Mouse (Mus musculus) granulocyte monocyte progenitor cell, adult 5-6 weeks (primary cell): ENCODE data around the gene Rasgrp1. TPM values are rescaled to one million over a fixed set of nuclear protein-coding genes. Genes with fewer than 3 reads are reported as not detected.

Experiments
- ATAC-seq: replicated peaks from 2 replicates; pipeline ENCODE4 v1.8.0; 2016; ENCODE audit warnings: mild to moderate bottlenecking, moderate TSS enrichment, inconsistent platforms; ENCODE audit not compliant: poor library complexity, severe bottlenecking
- total RNA-seq, 2 experiments: library from RNA; stranded (forward) in 1 of 2; stranded (reverse) in 1 of 2; fragments of 200-712, 200-1000 nt in 1 of 2; fragments of >200 nt in 1 of 2; fragmentation: Nextera tagmentation in 1 of 2; gene quantifications; 2 replicates each; pipeline ENCODE4 v1.2.3; 2014 to 2017

Gene Rasgrp1
- total RNA-seq (2014; fragmentation: Nextera tagmentation) (not detected in 2 replicates), total RNA-seq (2017) (0.10 TPM in 1 of 2 replicates, not detected in the other)

DNA sequence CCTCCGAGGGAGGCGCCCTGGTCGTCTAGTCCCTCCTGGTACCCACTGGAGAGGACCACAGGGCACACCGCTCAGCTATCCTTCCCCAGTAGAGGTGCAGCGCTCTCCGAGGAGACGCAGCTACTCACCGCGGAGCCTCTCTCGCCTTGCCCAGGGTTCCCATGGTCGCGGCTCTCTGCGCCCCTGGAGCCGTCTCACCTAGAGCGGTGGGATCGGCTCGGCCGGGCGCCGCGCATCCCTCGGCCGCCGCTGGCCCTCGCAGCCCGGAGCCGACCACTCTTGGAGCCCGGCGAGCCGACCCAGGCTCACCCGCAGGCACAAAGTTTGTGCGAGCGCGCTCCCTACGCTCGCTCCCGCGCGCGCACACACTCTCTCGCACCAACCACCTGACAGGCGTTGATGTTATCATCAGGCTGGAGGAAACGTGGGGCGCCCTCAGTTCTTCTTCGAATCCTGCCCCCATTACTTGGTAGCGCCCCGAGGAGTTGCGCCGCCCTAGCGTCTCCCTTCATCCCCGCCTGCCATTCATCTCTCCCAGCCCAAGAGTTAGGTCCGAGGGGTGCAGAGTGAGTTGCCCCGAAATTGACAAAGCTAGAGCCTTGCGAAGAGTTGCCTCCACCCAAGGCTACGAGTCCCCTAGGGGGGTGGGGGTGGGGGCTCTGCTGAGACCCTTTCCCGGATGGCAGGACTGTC, at the start of gene Rasgrp1:
Gene Rasgrp1, minus strand, starts transcription at position 455 of the 693 bp plus-strand sequence.
- peak; percentile 52 for ATAC-seq

DNA sequence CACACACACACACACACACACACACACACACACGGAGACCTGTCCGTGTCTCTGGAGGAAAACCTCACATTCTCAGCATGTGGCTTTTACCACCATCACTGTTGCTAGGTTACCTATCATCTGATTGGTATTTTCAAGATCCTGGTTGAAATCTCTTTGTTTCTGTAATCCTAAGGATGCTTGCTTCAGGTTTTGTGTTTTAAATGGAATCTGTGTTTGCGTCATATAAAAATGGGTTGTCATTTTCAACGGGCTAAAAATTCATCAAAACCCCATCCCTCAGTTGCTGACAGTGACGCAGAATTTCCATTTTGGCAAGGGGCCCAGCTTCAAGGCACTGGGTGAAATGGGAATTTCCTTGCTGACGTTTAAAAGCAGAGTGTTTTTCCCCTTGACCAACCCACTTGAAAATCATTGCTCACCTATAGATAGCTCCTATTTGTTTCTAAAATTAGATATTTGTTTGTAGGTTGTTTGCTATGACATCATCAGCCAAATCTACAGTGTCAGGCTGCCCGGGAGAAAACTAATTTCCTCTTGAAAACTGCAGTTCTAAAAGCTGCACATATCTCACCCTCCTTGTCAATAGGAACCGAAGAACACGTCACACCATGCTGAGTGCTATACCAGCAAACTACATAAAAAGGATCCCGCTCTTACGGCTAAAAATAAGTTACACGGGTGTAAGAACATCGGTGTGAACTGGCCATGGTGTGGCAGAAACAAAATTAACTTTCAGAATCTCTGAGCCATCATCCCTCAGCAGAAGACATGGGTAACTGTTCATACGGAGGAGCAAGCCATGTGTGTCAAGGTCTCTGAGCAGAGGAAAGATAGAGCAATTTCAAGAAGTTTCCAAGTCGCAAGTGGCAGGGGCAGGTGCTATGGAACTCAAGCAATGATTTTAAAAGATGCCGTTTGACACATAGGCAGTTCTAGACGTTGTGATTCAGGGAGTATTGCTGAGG, 47.4 kb upstream of the Rasgrp1 start:
- ATAC-seq, result no peak

- no peak for ATAC-seq
Measured at GRCm38 (mm10) chr2:117389460-117389859, 46.7 kb upstream of the Rasgrp1 start.

- no peak for ATAC-seq
Measured at GRCm38 (mm10) chr2:117388121-117388520, 45.3 kb upstream of the Rasgrp1 start.

DNA sequence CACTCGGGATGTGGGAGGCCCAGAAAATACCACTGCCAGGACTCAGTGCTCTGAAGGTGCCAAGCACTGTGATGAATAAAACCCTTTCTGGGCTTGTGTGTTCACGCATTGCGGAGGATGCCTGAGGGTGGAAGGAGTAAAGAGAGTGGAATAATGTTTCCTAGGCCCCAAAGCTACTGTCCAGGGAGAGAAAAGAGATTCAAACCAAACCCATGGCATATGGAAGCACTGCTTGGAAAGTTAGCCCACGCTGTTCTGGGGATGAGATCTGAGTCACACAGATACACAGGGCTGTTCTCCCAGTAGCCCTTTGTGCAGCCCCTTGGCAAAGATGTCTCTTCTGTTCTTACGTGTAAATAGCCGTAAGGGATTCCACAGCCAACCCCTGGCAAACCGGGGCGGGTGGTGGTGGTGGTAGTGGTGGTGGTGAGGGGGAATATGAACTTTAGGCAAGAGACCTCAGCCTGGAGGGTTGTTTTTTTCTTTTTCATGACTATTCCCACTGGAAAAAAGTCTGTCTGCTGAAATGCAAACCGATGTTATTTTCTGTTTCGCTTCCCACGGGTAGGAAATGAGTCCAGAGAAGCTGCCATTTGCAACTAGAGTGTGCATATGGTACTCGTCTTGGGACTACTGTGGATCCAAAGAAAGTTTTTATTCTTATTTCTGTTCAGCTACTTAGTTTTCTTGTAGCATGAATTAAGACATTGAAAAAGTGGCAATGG, 44.3 kb upstream of the Rasgrp1 start:
- no peak for ATAC-seq

DNA sequence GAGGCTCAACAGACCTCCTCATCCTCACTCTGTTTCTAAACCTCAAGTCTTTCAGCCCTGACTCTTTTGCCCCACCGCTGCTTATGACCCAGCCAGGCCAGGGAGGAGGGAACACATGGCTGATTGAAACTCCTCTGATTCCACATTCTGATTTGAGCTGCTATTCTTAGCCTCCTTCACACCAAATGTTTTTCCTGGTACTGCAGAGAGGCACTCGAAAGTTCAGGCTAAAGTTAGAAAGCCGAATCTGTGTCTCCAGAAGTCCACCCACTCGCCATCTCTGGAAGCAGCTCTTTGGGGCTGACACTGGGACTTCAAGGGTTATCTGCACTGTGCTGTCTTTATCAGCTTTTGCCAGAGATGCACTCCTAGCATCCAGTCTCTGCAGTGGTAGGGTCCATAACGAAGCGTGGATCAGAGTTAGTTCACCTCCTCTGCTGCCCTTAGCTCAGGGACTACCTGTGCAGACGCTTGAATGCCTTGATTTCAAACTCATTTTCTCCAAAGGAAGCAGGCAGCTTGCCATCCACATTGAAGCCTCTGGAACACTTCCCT, 43.3 kb upstream of the Rasgrp1 start:
- no peak for ATAC-seq

DNA sequence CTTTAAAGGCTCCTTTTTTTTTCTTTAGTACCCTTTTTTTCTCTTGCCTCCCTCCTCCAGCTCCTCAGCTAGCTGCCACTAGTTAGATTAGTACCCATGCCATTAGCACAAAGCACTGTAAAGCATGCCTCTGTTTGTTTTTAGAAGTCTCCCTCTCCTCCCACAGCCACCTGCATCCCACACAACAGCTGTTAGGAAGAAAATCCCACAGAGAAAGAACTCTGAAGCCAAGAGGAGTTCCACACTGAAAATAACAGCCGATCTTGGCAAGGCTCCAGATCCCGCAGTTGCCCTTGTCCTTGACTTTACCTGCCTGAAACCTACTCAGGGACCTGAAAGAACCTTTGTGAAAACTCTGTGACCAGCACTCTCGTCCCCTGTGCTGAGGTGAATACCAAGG, 38.5 kb upstream of the Rasgrp1 start:
- ATAC-seq, result no peak

DNA sequence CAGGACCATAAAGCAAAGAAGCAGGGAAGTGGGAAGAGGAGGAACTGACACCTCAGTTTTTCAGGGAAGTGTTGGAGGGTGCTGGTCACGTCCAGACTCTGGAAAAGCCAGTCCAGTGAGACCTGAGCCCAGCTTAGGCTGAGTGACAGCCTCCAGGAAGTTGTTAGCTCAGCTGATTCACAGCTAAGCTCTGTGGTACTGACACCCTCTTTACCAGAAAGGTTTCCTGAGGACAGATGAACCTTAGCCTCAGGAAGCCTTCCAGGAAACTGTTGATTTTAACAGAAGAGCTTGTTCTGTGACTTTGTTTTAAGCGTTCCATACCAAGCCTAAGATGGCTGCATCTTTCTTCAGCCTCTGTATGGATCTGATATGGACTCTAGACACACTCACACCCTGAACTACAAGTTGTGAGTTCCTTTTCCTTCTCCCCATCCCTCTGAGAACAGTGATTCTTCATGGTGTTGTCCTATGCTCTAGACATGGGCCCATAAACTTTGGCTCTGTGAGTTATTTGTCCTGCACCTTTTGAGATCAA, 31.6 kb upstream of the Rasgrp1 start:
- ATAC-seq, result no peak

DNA sequence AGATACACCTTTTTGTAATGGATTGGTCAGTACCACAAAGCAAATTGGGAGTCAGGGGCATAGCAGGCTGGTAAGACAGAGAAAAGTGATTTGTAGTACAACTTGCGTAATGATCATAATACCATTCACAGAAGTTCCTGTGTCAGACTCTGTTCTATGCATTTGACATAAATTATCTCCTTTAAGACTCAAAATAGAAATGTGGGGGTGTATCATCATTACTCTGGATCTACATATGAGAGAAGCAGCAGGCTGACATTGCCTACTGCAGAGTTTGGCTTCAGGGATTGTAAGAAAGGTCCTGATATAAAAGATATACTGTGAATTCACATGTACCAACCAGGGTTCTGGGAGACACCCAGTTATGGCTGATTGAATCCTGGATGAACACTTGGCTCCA, 28.9 kb upstream of the Rasgrp1 start:
- no peak for ATAC-seq

GRCm38 (mm10) chr2:117366478-117366877, 23.7 kb upstream of the Rasgrp1 start:
- ATAC-seq, result no peak

DNA sequence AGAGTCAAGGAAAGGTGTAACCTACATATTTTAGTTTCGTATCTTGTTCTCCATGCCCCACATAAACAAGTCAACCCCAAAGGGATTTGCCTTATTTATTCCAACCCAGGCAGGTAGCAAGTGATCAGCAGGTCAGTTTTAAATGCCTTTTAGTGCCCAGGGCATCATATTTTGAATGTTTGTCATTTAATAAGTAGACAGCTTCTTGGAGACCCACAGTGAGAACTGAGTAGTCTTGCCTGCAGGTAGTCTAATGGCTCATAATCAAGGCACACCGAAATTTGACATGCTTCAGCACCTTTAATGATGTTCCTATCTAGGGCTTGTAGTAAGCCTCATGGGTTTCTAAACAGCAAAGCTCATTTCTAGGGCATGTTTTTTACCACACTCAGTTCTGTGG, 21.3 kb upstream of the Rasgrp1 start:
- no peak for ATAC-seq

GRCm38 (mm10) chr2:117357939-117358338, 15.1 kb upstream of the Rasgrp1 start:
- ATAC-seq, result no peak

GRCm38 (mm10) chr2:117352305-117353123, 9.7 kb upstream of the Rasgrp1 start:
- peak; percentile 88 for ATAC-seq

- no peak for ATAC-seq
Measured at GRCm38 (mm10) chr2:117350138-117350537, 7.3 kb upstream of the Rasgrp1 start.

- no peak for ATAC-seq
Measured at GRCm38 (mm10) chr2:117343240-117343624, 431 bp upstream of the Rasgrp1 start.

DNA sequence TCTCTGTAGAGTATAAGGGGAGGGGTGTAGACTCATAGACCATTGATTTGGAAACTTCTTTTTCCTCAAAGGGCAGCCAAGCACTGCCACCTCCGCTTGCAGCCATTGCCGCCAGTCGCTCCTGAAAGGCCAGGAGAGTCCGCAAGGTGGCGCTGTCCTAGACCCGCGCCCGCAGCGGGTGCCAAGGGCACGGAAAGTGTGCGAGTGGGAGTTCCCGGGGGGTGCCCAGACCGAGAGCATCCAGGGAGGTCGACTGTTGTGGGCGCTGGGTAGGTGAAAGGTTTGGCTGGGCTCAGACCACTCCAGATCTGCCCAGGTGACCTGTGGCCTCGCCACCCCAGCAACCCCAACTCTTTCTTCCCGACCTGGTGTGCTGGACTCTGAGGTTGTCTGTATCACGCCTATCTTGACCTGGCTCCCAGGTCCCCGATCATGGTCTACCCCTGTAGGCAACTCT, 683 bp downstream of the Rasgrp1 start:
- peak; percentile 85 for ATAC-seq

DNA sequence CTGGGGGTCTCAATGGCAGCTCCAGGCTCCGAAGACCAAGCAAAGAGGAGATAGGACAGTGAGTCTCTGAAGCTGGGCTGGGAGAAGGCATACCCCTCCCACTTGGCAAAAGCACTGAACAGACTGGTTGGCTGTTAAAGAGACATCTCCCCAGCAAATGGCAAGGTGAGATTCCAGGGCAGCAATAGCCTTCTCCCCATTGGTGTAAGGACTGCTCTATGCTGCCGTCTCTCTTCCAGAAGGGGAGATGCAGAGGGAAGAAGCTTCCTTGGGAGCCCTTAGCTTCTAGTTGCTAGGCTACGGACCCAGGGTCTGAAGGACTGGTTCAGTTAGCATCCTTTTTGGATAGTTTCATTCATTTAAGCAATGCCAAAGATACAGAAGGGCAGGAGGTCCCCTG, 4.3 kb downstream of the Rasgrp1 start:
- ATAC-seq, result no peak

GRCm38 (mm10) chr2:117337902-117338301, 4.9 kb downstream of the Rasgrp1 start:
- ATAC-seq, result no peak
